Mouse (Mus musculus) stomach, embryonic 15.5 days (tissue): ENCODE measurements around the gene Chrm4. TPM values are rescaled to one million over a fixed set of nuclear protein-coding genes. Genes with fewer than 3 reads are reported as not detected.

Experiments
- ATAC-seq: fragments of 200-750 bp; cut with Nextera tagmentation; 2 replicates; pipeline ENCODE4 v1.8.0; 2017; ENCODE audit warnings: low read depth, moderate number of reproducible peaks, moderate TSS enrichment; ENCODE audit not compliant: insufficient read depth, low FRiP score
- H3K27ac ChIP-seq: fragments of 300-500 bp; sonication (generic); 2 replicates; pipeline ENCODE4 v1.5.1; 2015; ENCODE audit warnings: mild to moderate bottlenecking, inconsistent platforms
- H3K27me3 ChIP-seq: fragments of 300-500 bp; sonication (generic); replicated peaks from 2 replicates; pipeline ENCODE4 v1.6.1; 2015; ENCODE audit warnings: inconsistent platforms
- H3K36me3 ChIP-seq: fragments of 300-500 bp; sonication (generic); 2 replicates; pipeline ENCODE4 v1.6.1; 2015; ENCODE audit warnings: inconsistent platforms
- H3K4me1 ChIP-seq: fragments of 300-500 bp; sonication (generic); 2 replicates; pipeline ENCODE4 v1.6.1; 2015; ENCODE audit warnings: inconsistent platforms
- H3K4me2 ChIP-seq: fragments of 300-500 bp; sonication (generic); 2 replicates; pipeline ENCODE4 v1.6.1; 2015; ENCODE audit warnings: mild to moderate bottlenecking, inconsistent platforms
- H3K4me3 ChIP-seq: fragments of 300-500 bp; sonication (generic); replicated peaks from 2 replicates; pipeline ENCODE4 v1.5.1; 2015; ENCODE audit warnings: inconsistent platforms
- H3K9ac ChIP-seq: fragments of 300-500 bp; sonication (generic); 2 replicates; pipeline ENCODE4 v1.6.1; 2015; ENCODE audit warnings: inconsistent platforms
- H3K9me3 ChIP-seq: fragments of 300-500 bp; sonication (generic); 2 replicates; pipeline ENCODE4 v1.6.1; 2016; ENCODE audit warnings: inconsistent platforms
- WGBS: fragments of 180-500 bp; shearing (Covaris S2); methylation state at CpG from one replicate; pipeline ENCODE4 v1.1.7; 2015; 5-methylcytosine and 5-hydroxymethylcytosine counted together
- polyA plus RNA-seq: library from polyadenylated mRNA; unstranded; fragments of >200 nt; fragmentation: Nextera tagmentation; extraction: Ambion mirVana; gene quantifications from 2 replicates; pipeline ENCODE4 v1.2.1, GENCODE M21; 2015

Gene Chrm4
- polyA plus RNA-seq, 1 experiment from 2014 or later = 0.27 TPM

GRCm38 (mm10) chr2:91959544-91960410, 32.7 kb downstream of the Chrm4 start:
- Histone ChIP-seq H3K4me2 (no peak overlapping the region), H3K9me3 (no peaks in the 10 kb centered on the region), H3K36me3 (no peaks in the 10 kb centered on the region), H3K9ac (no peak overlapping the region), H3K27me3 (no peaks in the 10 kb centered on the region), H3K4me1 (peaks cover 57% of the 10 kb centered on the region), H3K27ac (0 out of 2 replicates have a peak overlapping the region, but pooled peaks have one; percentile 18), H3K4me3 (no peak overlapping the region)
- ATAC-seq = no peak
- 75% methylated on average over 11 of the region's 11 CpGs for WGBS

- no peak for ATAC-seq
- Histone ChIP-seq H3K36me3 (no peaks in the 10 kb centered on the region), H3K4me1 (peaks cover 55% of the 10 kb centered on the region), H3K9me3 (no peaks in the 10 kb centered on the region), H3K9ac (no peak overlapping the region), H3K4me2 (no peak overlapping the region), H3K27ac (no peak overlapping the region), H3K27me3 (no peaks in the 10 kb centered on the region), H3K4me3 (no peak overlapping the region)
- WGBS = 88% methylated on average over 5 of the region's 5 CpGs
These were observed 33.4 kb downstream of the Chrm4 start for GRCm38 (mm10) chr2:91960459-91960858.

DNA sequence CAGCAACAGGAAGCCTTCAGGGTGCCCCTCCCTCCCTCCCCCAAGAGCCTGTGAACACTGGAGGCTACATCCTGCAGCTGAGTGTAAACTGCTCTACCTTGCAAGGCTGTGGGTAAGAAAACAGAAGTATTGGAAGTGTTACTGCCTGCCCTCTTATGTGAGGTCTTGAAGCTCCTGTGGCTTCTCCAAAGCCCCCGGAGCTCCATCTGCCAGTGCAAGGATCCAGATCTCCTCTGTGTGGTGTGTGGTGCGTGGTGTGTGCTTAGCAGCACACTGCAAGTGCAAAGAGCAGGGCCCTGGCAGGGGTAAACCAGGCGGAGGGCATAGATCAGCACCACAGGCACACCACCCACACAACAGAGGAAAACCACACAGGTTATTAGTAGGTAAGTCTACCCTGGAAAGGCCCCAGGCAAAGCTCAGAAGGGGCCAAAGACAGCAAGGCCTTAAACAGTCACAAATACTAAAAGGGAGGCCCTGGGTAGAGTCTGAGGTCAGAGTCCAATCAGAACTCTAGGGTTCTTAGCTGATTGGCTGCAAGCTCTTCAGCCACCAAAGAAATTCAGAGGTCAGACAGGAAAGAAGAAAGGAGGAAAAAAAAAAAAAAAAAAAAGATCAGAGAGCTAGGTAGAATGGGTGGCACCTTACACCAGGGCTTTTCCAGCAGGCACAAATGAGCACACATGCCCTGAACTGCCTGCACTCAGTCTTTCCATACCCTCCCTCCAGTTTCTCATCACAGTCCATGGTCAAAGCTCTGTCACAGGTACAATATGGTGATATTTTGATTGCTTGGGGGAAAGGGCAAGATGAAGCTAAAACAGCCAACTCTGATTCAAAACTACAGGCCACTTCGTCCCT, 35.1 kb downstream of the Chrm4 start:
- Histone ChIP-seq H3K27me3 (no peaks in the 10 kb centered on the region), H3K27ac (peak overlapping the region; percentile 82), H3K9me3 (no peaks in the 10 kb centered on the region), H3K4me1 (peaks cover 46% of the 10 kb centered on the region), H3K4me2 (peak overlapping the region; percentile 73), H3K4me3 (peak overlapping the region; percentile 81), H3K9ac (0 out of 2 replicates have a peak overlapping the region, but pooled peaks have one; percentile 6), H3K36me3 (no peaks in the 10 kb centered on the region)
- ATAC-seq = no peak
- WGBS = 41% methylated on average over 4 of the region's 4 CpGs

GRCm38 (mm10) chr2:91962864-91963401, 35.9 kb downstream of the Chrm4 start:
- H3K27me3 ChIP-seq = no peaks in the 10 kb centered on the region
- peak overlapping the region; percentile 81 for H3K4me3 ChIP-seq
- H3K27ac ChIP-seq = peak overlapping the region; percentile 80
- H3K4me2 ChIP-seq = peak overlapping the region; percentile 73
- ATAC-seq = peak; percentile 2; the same call in 1 of the 2 replicates
- under 1% methylated on average over 35 of the region's 39 CpGs for WGBS
- H3K36me3 ChIP-seq = no peaks in the 10 kb centered on the region
- peak overlapping the region; percentile 77 for H3K9ac ChIP-seq
- peaks cover 38% of the 10 kb centered on the region for H3K4me1 ChIP-seq
- H3K9me3 ChIP-seq = no peaks in the 10 kb centered on the region

DNA sequence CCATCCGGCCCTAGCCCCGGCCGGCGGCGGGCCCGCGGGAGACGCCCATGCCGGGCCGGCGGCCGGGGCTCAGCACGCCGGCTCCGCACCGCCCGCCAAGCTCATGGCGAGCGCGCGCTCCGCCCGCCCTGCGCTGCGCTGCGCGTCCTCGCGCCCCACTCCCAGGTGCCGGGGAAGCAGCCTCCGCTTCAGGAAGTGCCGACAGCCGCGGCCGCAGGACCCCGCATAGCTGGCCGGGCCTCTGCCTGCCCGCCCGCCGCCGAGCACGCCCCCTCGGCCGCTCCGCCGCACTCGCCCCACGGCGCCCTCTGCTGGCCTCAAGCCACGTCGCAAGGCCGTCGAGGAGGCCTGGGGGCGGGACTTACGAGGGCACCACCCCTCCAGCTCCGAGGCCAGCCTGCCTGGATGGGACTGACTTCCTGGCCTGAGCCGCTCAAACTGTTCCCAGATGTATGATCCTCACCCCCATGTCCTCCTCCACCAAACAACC, 36.4 kb downstream of the Chrm4 start:
- peak; percentile 93 for ATAC-seq
- Histone ChIP-seq H3K4me1 (peaks cover 36% of the 10 kb centered on the region), H3K9ac (peak overlapping the region; percentile 77), H3K4me3 (peak overlapping the region; percentile 81), H3K27me3 (no peaks in the 10 kb centered on the region), H3K27ac (peak overlapping the region; percentile 80), H3K4me2 (peak overlapping the region; percentile 73), H3K36me3 (no peaks in the 10 kb centered on the region), H3K9me3 (no peaks in the 10 kb centered on the region)
- under 1% methylated on average over 56 of the region's 57 CpGs for WGBS

GRCm38 (mm10) chr2:91964610-91965204, 37.7 kb downstream of the Chrm4 start:
- H3K36me3 ChIP-seq = no peaks in the 10 kb centered on the region
- no peak for ATAC-seq
- H3K9ac ChIP-seq = peak overlapping the region; percentile 16; the same call in 1 of the 2 replicates
- peaks cover 24% of the 10 kb centered on the region for H3K4me1 ChIP-seq
- WGBS = 57% methylated on average over 3 of the region's 3 CpGs
- H3K4me2 ChIP-seq = peak overlapping the region; percentile 49
- no peaks in the 10 kb centered on the region for H3K27me3 ChIP-seq
- peak overlapping the region; percentile 81; the same call in 1 of the 2 replicates for H3K27ac ChIP-seq
- no peaks in the 10 kb centered on the region for H3K9me3 ChIP-seq
- H3K4me3 ChIP-seq = peak overlapping the region; percentile 33

GRCm38 (mm10) chr2:91965417-91965816, 38.4 kb downstream of the Chrm4 start:
- Histone ChIP-seq H3K4me2 (peak overlapping the region; percentile 49), H3K9me3 (no peaks in the 10 kb centered on the region), H3K27me3 (no peaks in the 10 kb centered on the region), H3K4me1 (peaks cover 19% of the 10 kb centered on the region), H3K36me3 (no peaks in the 10 kb centered on the region), H3K27ac (peak overlapping the region; percentile 81), H3K9ac (peak overlapping the region; percentile 16; the same call in 1 of the 2 replicates), H3K4me3 (peak overlapping the region; percentile 33)
- ATAC-seq = no peak
- WGBS = 22% methylated on average over 20 of the region's 20 CpGs

DNA sequence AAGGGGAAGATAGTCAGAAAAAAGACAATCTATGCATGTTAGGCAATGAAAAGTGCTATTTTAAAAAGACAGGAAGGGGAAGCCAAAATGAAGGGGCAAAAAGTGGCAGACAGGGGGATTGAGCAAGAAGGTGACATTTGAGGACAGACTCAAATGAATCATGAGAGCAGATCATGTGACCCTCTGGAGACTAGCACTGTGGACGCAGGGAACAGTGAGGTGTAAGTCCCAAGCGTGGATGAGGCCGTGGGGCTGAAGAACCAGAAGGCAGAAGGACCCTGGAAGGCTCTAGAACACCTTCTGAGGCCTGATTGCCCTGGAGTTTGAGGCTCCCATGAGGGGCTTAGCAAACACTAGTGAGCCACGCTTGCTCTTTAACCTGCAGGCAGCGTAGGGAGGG, 39.3 kb downstream of the Chrm4 start:
- H3K27me3 ChIP-seq = no peaks in the 10 kb centered on the region
- H3K9me3 ChIP-seq = no peaks in the 10 kb centered on the region
- no peaks in the 10 kb centered on the region for H3K36me3 ChIP-seq
- no peak for ATAC-seq
- H3K4me3 ChIP-seq = no peak overlapping the region
- no peak overlapping the region for H3K9ac ChIP-seq
- no peak overlapping the region for H3K4me2 ChIP-seq
- H3K27ac ChIP-seq = no peak overlapping the region
- 81% methylated on average over 5 of the region's 5 CpGs for WGBS
- H3K4me1 ChIP-seq = peaks cover 21% of the 10 kb centered on the region

GRCm38 (mm10) chr2:91967962-91968361, 40.9 kb downstream of the Chrm4 start:
- Histone ChIP-seq H3K27ac (peak overlapping the region; percentile 51), H3K4me2 (no peak overlapping the region), H3K36me3 (no peaks in the 10 kb centered on the region), H3K9ac (no peak overlapping the region), H3K4me3 (no peak overlapping the region), H3K4me1 (peaks cover 25% of the 10 kb centered on the region), H3K9me3 (no peaks in the 10 kb centered on the region), H3K27me3 (no peaks in the 10 kb centered on the region)
- WGBS = 47% methylated on average over 11 of the region's 11 CpGs
- ATAC-seq = no peak

DNA sequence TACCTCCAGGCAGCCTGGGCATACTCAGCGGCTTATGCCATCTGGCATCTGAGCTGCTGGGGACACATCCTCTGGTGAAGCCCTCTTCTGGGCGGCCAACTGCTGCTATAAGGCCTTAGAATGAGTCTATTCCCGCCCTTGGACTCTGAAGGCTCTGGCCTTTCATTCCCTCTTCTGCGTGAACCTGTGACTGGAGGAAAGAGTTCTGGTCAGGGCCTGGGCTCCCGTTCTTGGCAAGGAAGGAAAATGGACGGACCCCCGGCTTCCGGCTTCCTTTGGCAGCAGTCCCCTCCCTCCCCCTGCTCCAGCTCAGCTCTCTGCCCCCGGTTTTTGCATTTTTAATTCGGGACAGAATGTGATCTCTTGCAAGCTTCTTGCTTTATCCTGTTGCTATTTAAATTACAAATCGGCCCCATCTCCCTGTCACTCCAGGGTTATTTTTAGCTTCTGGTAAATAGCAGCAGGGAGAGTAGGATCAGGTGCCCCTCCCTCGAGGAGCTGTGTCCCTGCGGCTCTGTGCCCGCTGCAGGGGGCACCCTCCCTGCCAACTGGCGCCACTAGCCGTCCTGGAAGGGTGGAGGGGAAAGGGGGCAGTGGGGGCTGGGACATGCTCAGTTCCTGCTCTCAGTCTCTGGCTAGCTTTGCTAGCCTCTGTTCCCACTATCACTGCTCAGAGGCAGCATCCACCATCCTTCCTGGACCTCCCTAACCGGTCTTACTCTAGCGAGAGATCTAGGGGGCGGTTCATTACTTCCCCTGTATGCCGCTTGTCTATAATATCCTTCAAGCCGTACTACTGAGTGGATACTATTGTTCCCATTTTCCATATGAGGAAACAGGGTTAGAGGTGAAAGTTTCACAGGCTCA, 44.4 kb downstream of the Chrm4 start:
- Histone ChIP-seq H3K4me1 (peaks cover 28% of the 10 kb centered on the region), H3K4me2 (peak overlapping the region; percentile 25), H3K36me3 (no peaks in the 10 kb centered on the region), H3K9ac (no peak overlapping the region), H3K4me3 (0 out of 2 replicates have a peak overlapping the region, but pooled peaks have one; percentile 8), H3K27ac (peak overlapping the region; percentile 79), H3K27me3 (peaks cover 24% of the 10 kb centered on the region), H3K9me3 (no peaks in the 10 kb centered on the region)
- ATAC-seq = peak; percentile 50
- WGBS = 29% methylated on average over 21 of the region's 21 CpGs
